Mouse (Mus musculus): ENCODE data around the gene Bpifb4. TPM values are rescaled to one million over a fixed set of nuclear protein-coding genes. Genes with fewer than 3 reads are reported as not detected.

The Bpifb4 gene
- polyA plus RNA-seq (2015; fragmentation: Nextera tagmentation; extraction: Ambion mirVana): not detected in 2 replicates

DNA sequence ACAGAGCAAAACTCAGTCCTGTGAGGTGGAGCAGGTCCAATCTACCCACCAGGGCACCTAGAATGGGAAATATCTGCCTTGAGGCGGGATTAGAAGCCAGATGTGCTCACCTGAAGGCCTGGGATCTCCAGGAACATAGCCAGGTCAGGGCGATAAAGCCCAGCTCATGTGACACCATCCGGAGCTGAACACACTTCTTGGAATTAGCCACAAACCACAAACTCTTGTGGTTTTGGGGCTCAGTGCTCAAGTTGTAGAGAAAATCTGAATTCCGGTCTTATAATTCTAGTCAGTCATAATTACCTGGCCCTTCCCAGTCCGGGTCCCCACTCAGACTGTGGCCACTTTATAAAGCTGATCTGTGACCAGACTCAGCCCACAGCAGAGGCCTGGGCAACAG is at the start of gene Bpifb4:
Gene Bpifb4, plus strand, starts transcription at position 370 of the 400 bp plus-strand sequence.
- Histone ChIP-seq H3K4me3 (ENCODE audit: low read length) (no peak within 1 kb of the TSS), H3K4me1 (ENCODE audit: insufficient read depth, low read length) (no peaks in the 10 kb centered on the region), H3K9me3 (ENCODE audit: low read length) (no peaks in the 10 kb centered on the region), H3K27me3 (ENCODE audit: insufficient read depth, low read length) (no peaks in the 10 kb centered on the region), H3K9ac (replicated peaks; ENCODE audit: low read length) (no peak within 1 kb of the TSS), H3K4me2 (replicated peaks; ENCODE audit: low read depth, low read length) (no peak within 1 kb of the TSS), H3K27ac (ENCODE audit: low read length) (no peak within 1 kb of the TSS), H3K36me3 (ENCODE audit: insufficient read depth, low read length) (no peaks in the 10 kb centered on the region)
- WGBS: 89% methylated on average over 5 of the region's 5 CpGs
- no peak for ATAC-seq (ENCODE audit: low FRiP score, low TSS enrichment)

DNA sequence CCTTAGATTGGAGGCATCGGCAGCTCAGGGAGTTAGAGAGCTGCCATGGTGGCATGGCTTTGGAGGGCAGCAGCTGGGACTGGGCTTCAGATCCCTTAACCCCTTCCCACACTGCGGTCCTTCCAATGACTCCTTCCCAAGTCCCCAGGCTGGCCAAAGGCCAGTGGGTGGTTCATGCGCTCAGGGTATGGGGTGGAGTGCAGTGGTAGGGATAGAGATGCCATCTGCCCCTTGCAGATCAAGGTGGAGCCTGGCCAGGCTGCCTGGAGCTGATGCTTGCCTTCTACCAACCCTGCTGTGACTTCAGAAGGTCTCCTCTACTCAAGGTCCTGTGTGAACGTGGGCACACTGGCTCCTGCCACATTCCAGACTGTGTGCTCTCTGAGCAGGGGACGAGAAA is 38.9 kb upstream of the Bpifb4 start:
- H3K9me3 ChIP-seq (ENCODE audit: low read length): no peaks in the 10 kb centered on the region
- no peaks in the 10 kb centered on the region for H3K36me3 ChIP-seq (ENCODE audit: insufficient read depth, low read length)
- no peak overlapping the region for H3K4me3 ChIP-seq (ENCODE audit: low read length)
- H3K4me2 ChIP-seq (replicated peaks; ENCODE audit: low read depth, low read length): no peak overlapping the region
- no peak overlapping the region for H3K9ac ChIP-seq (replicated peaks; ENCODE audit: low read length)
- no peak for ATAC-seq (ENCODE audit: low FRiP score, low TSS enrichment)
- WGBS: 84% methylated on average over 5 of the region's 5 CpGs
- H3K27me3 ChIP-seq (ENCODE audit: insufficient read depth, low read length): no peaks in the 10 kb centered on the region
- no peaks in the 10 kb centered on the region for H3K4me1 ChIP-seq (ENCODE audit: insufficient read depth, low read length)
- H3K27ac ChIP-seq (ENCODE audit: low read length): no peak overlapping the region

DNA sequence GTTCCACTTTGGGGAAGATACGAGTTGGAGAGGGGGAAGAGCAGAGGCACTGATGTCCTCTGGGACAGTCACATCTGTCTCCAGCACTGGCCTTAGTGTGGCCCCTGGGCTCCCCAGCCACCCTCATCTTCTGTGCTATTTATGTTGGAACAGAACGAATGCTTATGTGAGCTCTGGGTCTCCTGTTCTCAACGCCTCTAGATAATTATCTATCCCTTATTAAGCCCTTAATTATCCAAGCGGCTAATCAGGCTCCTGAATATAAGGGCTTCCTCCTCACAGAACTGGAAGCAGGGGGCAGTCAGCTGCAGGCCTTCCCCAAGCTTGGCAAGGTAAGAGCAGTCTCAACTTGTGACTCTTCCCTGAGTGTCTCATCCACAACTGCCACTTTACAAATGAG is 37.9 kb upstream of the Bpifb4 start, which contains the start of gene Bpifb6:
Gene Bpifb6, plus strand, starts transcription at position 301 of the 400 bp plus-strand sequence.
- H3K9ac ChIP-seq (replicated peaks; ENCODE audit: low read length): no peak within 1 kb of the TSS
- WGBS: 73% methylated on average over 4 of the region's 4 CpGs
- H3K36me3 ChIP-seq (ENCODE audit: insufficient read depth, low read length): no peaks in the 10 kb centered on the region
- H3K4me2 ChIP-seq (replicated peaks; ENCODE audit: low read depth, low read length): no peak within 1 kb of the TSS
- H3K9me3 ChIP-seq (ENCODE audit: low read length): no peaks in the 10 kb centered on the region
- H3K4me1 ChIP-seq (ENCODE audit: insufficient read depth, low read length): no peaks in the 10 kb centered on the region
- no peak within 1 kb of the TSS for H3K4me3 ChIP-seq (ENCODE audit: low read length)
- no peak within 1 kb of the TSS for H3K27ac ChIP-seq (ENCODE audit: low read length)
- no peak for ATAC-seq (ENCODE audit: low FRiP score, low TSS enrichment)
- H3K27me3 ChIP-seq (ENCODE audit: insufficient read depth, low read length): no peaks in the 10 kb centered on the region

GRCm38 (mm10) chr2:153902726-153903125 is 35.3 kb upstream of the Bpifb4 start:
- ATAC-seq (ENCODE audit: low FRiP score, low TSS enrichment): no peak
- no peaks in the 10 kb centered on the region for H3K27me3 ChIP-seq (ENCODE audit: insufficient read depth, low read length)
- no peak overlapping the region for H3K9ac ChIP-seq (replicated peaks; ENCODE audit: low read length)
- H3K4me1 ChIP-seq (ENCODE audit: insufficient read depth, low read length): no peaks in the 10 kb centered on the region
- no peak overlapping the region for H3K27ac ChIP-seq (ENCODE audit: low read length)
- H3K4me3 ChIP-seq (ENCODE audit: low read length): no peak overlapping the region
- H3K36me3 ChIP-seq (ENCODE audit: insufficient read depth, low read length): no peaks in the 10 kb centered on the region
- no peak overlapping the region for H3K4me2 ChIP-seq (replicated peaks; ENCODE audit: low read depth, low read length)
- 74% methylated on average over 6 of the region's 6 CpGs for WGBS
- no peaks in the 10 kb centered on the region for H3K9me3 ChIP-seq (ENCODE audit: low read length)

- Histone ChIP-seq H3K9ac (replicated peaks; ENCODE audit: low read length) (no peak overlapping the region), H3K36me3 (ENCODE audit: insufficient read depth, low read length) (no peaks in the 10 kb centered on the region), H3K27ac (ENCODE audit: low read length) (no peak overlapping the region), H3K4me2 (replicated peaks; ENCODE audit: low read depth, low read length) (no peak overlapping the region), H3K4me3 (ENCODE audit: low read length) (no peak overlapping the region), H3K27me3 (ENCODE audit: insufficient read depth, low read length) (no peaks in the 10 kb centered on the region), H3K9me3 (ENCODE audit: low read length) (no peaks in the 10 kb centered on the region), H3K4me1 (ENCODE audit: insufficient read depth, low read length) (no peaks in the 10 kb centered on the region)
- WGBS: 83% methylated on average over 4 of the region's 4 CpGs
- ATAC-seq (ENCODE audit: low FRiP score, low TSS enrichment): no peak
These were observed 31.4 kb upstream of the Bpifb4 start for GRCm38 (mm10) chr2:153906626-153907025.

DNA sequence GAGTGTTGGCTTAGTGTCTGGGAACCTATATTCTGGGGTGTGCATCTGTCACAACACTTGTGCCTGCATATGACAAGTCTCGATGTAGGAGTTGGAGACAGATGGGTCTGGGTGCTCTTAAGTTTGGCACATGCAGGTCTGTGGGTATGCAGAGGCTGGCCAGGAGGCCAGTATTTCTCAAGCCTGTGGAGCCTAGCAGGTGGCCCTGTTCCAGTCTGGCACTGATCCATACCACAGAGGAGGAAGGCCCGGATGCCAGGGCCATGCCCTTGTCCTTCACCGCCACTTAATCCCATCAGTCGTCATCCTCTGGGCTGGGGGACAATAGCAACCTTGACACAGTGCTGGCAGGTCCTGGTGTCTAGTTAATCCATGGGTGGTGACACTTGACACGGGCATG is 23.9 kb upstream of the Bpifb4 start:
- ATAC-seq (ENCODE audit: low FRiP score, low TSS enrichment): no peak
- no peak overlapping the region for H3K27ac ChIP-seq (ENCODE audit: low read length)
- H3K9me3 ChIP-seq (ENCODE audit: low read length): no peaks in the 10 kb centered on the region
- H3K4me3 ChIP-seq (ENCODE audit: low read length): no peak overlapping the region
- 71% methylated on average over 5 of the region's 5 CpGs for WGBS
- no peak overlapping the region for H3K9ac ChIP-seq (replicated peaks; ENCODE audit: low read length)
- H3K4me2 ChIP-seq (replicated peaks; ENCODE audit: low read depth, low read length): no peak overlapping the region
- no peaks in the 10 kb centered on the region for H3K36me3 ChIP-seq (ENCODE audit: insufficient read depth, low read length)
- no peaks in the 10 kb centered on the region for H3K27me3 ChIP-seq (ENCODE audit: insufficient read depth, low read length)
- no peaks in the 10 kb centered on the region for H3K4me1 ChIP-seq (ENCODE audit: insufficient read depth, low read length)

GRCm38 (mm10) chr2:153917930-153918329 is 20.1 kb upstream of the Bpifb4 start, which contains the start of gene Bpifb3:
Gene Bpifb3 (plus strand): TSS chr2:153918230.
- Histone ChIP-seq H3K4me3 (ENCODE audit: low read length) (no peak within 1 kb of the TSS), H3K4me1 (ENCODE audit: insufficient read depth, low read length) (no peaks in the 10 kb centered on the region), H3K9me3 (ENCODE audit: low read length) (no peaks in the 10 kb centered on the region), H3K4me2 (replicated peaks; ENCODE audit: low read depth, low read length) (no peak within 1 kb of the TSS), H3K27me3 (ENCODE audit: insufficient read depth, low read length) (no peaks in the 10 kb centered on the region), H3K27ac (ENCODE audit: low read length) (no peak within 1 kb of the TSS), H3K36me3 (ENCODE audit: insufficient read depth, low read length) (no peaks in the 10 kb centered on the region), H3K9ac (replicated peaks; ENCODE audit: low read length) (no peak within 1 kb of the TSS)
- 75% methylated on average over 8 of the region's 8 CpGs for WGBS
- ATAC-seq (ENCODE audit: low FRiP score, low TSS enrichment): no peak

DNA sequence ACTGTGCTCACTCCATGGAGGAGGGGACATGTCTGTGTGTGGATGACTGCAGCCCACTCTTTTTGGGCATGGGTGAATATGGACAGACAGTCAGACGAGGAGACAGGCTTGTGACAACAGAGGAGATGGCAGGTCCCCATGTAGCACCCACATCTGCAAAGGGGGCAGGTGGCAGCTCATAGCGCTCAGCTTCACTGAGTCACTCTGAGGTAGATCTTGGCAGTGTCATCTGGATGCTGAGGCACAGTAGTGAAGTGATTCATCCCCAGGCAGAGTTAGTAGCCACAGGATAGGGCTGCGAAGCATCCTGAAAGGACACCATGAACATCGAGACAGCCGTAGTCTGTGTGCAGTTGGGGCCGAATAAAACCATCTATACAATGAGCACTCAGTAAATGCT is 16.8 kb upstream of the Bpifb4 start:
- Histone ChIP-seq H3K4me2 (replicated peaks; ENCODE audit: low read depth, low read length) (no peak overlapping the region), H3K27me3 (ENCODE audit: insufficient read depth, low read length) (no peaks in the 10 kb centered on the region), H3K4me3 (ENCODE audit: low read length) (no peak overlapping the region), H3K9ac (replicated peaks; ENCODE audit: low read length) (no peak overlapping the region), H3K4me1 (ENCODE audit: insufficient read depth, low read length) (no peaks in the 10 kb centered on the region), H3K27ac (ENCODE audit: low read length) (no peak overlapping the region), H3K36me3 (ENCODE audit: insufficient read depth, low read length) (no peaks in the 10 kb centered on the region), H3K9me3 (ENCODE audit: low read length) (no peaks in the 10 kb centered on the region)
- 87% methylated on average over 6 of the region's 6 CpGs for WGBS
- ATAC-seq (ENCODE audit: low FRiP score, low TSS enrichment): no peak

GRCm38 (mm10) chr2:153929871-153930413 is 8.1 kb upstream of the Bpifb4 start:
- peak; percentile 67; the same call in 1 of the 2 replicates for ATAC-seq (ENCODE audit: low FRiP score, low TSS enrichment)
- no peak overlapping the region for H3K4me2 ChIP-seq (replicated peaks; ENCODE audit: low read depth, low read length)
- H3K9ac ChIP-seq (replicated peaks; ENCODE audit: low read length): no peak overlapping the region
- 45% methylated on average over 3 of the region's 3 CpGs for WGBS
- H3K9me3 ChIP-seq (ENCODE audit: low read length): no peaks in the 10 kb centered on the region
- no peaks in the 10 kb centered on the region for H3K4me1 ChIP-seq (ENCODE audit: insufficient read depth, low read length)
- H3K27me3 ChIP-seq (ENCODE audit: insufficient read depth, low read length): no peaks in the 10 kb centered on the region
- no peak overlapping the region for H3K27ac ChIP-seq (ENCODE audit: low read length)
- no peaks in the 10 kb centered on the region for H3K36me3 ChIP-seq (ENCODE audit: insufficient read depth, low read length)
- no peak overlapping the region for H3K4me3 ChIP-seq (ENCODE audit: low read length)

GRCm38 (mm10) chr2:153931125-153931524 is 6.9 kb upstream of the Bpifb4 start:
- no peaks in the 10 kb centered on the region for H3K27me3 ChIP-seq (ENCODE audit: insufficient read depth, low read length)
- H3K9me3 ChIP-seq (ENCODE audit: low read length): no peaks in the 10 kb centered on the region
- H3K4me3 ChIP-seq (ENCODE audit: low read length): no peak overlapping the region
- H3K27ac ChIP-seq (ENCODE audit: low read length): no peak overlapping the region
- H3K4me1 ChIP-seq (ENCODE audit: insufficient read depth, low read length): no peaks in the 10 kb centered on the region
- no peak overlapping the region for H3K9ac ChIP-seq (replicated peaks; ENCODE audit: low read length)
- no peak for ATAC-seq (ENCODE audit: low FRiP score, low TSS enrichment)
- no peak overlapping the region for H3K4me2 ChIP-seq (replicated peaks; ENCODE audit: low read depth, low read length)
- WGBS: 77% methylated on average over 6 of the region's 6 CpGs
- H3K36me3 ChIP-seq (ENCODE audit: insufficient read depth, low read length): no peaks in the 10 kb centered on the region

All from kidney, embryonic 16.5 days (tissue).